Mouse (Mus musculus) embryonic facial prominence, embryonic 10.5 days (tissue): ENCODE measurements at regions not wholly inside any gene's neighbourhood (a gene's known extent, or its start where the extent isn't known, plus 50 kb on each side); places are given as distances from the start of the nearest gene placed in this dataset.

Experiments used
- DNase-seq: peaks from one replicate; pipeline ENCODE4 v3.0.0-alpha.2; 2017; ENCODE audit warnings: low spot score
- H3K27ac ChIP-seq: fragments of 300-500 bp; sonication (generic); replicated peaks from 2 replicates; pipeline ENCODE4 v1.5.1; 2016; ENCODE audit warnings: mild to moderate bottlenecking
- H3K27me3 ChIP-seq: fragments of 300-500 bp; sonication (generic); replicated peaks from 2 replicates; pipeline ENCODE4 v1.6.1; 2016; ENCODE audit warnings: low read depth, mild to moderate bottlenecking; ENCODE audit not compliant: poor library complexity, severe bottlenecking
- H3K36me3 ChIP-seq: fragments of 300-500 bp; sonication (generic); replicated peaks from 2 replicates; pipeline ENCODE4 v1.6.1; 2016; ENCODE audit warnings: mild to moderate bottlenecking, moderate library complexity
- H3K4me1 ChIP-seq: fragments of 300-500 bp; sonication (generic); 2 replicates; pipeline ENCODE4 v1.6.1; 2016
- H3K4me3 ChIP-seq: fragments of 300-500 bp; sonication (generic); 2 replicates; pipeline ENCODE4 v1.5.1; 2016; ENCODE audit warnings: mild to moderate bottlenecking, moderate library complexity
- H3K9me3 ChIP-seq: fragments of 300-500 bp; sonication (generic); 2 replicates; pipeline ENCODE4 v1.6.1; 2016; ENCODE audit warnings: mild to moderate bottlenecking
- WGBS: fragments of 180-500 bp; shearing (Covaris S2); methylation state at CpG from one replicate; pipeline ENCODE4 v1.1.7; 2016; 5-methylcytosine and 5-hydroxymethylcytosine counted together

DNA sequence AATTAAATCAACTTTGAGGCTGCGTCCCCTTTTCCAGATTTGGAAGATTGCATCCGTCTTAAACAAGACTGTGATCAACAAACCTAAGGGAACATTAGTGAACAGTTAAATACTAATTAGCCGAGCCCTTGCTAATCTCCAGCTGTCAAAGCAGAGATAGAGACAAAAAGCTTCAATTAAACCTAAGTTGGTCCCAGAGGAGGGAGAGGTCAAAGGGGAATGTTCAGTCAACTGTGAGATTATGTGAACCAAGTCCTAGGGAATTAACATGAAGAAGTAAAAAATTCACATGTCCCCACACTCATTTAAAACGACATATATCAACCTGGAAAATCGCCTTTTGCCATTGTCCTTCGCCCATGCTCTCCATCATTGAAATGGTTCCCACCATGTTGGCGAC lies 59.7 kb upstream of the Tbx20 start:
- Histone ChIP-seq H3K27me3 (peaks cover 22% of the 10 kb centered on the region), H3K4me3 (no peak overlapping the region)
- WGBS: 41% methylated on average over 7 of the region's 7 CpGs

DNA sequence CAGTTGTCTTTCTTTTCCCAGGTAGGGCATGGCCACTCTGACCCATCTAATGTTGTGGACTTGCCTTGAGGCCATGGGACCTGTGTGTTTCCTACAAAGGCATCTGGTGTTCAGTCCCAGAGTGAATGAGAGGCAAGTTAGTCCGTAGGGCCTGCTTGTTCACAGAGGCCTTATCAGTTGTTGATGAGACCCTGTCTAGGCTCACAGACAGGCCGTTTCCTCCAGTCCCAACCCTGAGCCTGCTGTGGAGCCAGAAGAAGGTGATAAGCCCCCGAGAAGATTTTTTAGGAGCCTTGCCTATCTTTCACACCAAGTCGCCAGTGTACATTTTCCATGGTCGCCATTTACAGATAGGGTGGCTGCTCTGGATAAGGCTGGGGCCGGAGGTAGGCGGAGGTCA lies 74.1 kb upstream of the Tbx20 start:
- H3K36me3 ChIP-seq: no peaks in the 10 kb centered on the region
- no peak overlapping the region for H3K27ac ChIP-seq
- H3K4me3 ChIP-seq: no peak overlapping the region
- DNase-seq: no peak
- no peaks in the 10 kb centered on the region for H3K27me3 ChIP-seq
- H3K9me3 ChIP-seq: no peaks in the 10 kb centered on the region
- no peaks in the 10 kb centered on the region for H3K4me1 ChIP-seq
- 84% methylated on average over 7 of the region's 7 CpGs for WGBS

More for the DNA sequence above, 59.7 kb upstream of the Tbx20 start:
- no peaks in the 10 kb centered on the region for H3K9me3 ChIP-seq
- H3K4me1 ChIP-seq: peaks cover 7% of the 10 kb centered on the region
- no peaks in the 10 kb centered on the region for H3K36me3 ChIP-seq
- H3K27ac ChIP-seq: no peak overlapping the region
- DNase-seq: peak; percentile 15

DNA sequence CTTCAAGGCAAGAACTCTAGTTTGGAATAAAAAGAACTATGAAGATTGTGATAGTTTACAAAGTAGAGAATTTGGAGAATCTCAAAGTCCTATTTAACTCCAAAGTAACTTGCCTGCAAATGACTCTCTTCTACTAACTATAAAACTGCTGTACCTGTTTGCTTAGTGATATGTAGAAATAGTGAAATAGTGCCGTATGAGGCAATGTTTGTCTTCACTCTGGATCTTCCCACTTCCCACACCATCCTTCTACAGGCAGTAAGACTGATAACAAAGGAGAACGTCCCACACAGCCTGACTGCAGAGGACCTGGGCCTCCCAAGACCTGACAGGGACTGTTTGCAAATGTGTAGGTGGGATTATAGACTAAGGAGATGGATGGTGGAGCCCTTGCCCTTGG lies 85.4 kb upstream of the Tbx20 start:
- Histone ChIP-seq H3K36me3 (no peaks in the 10 kb centered on the region), H3K4me3 (no peak overlapping the region), H3K27ac (no peak overlapping the region), H3K27me3 (no peaks in the 10 kb centered on the region), H3K9me3 (no peaks in the 10 kb centered on the region), H3K4me1 (no peaks in the 10 kb centered on the region)
- WGBS: 89% methylated on average over 2 of the region's 2 CpGs
- no peak for DNase-seq

DNA sequence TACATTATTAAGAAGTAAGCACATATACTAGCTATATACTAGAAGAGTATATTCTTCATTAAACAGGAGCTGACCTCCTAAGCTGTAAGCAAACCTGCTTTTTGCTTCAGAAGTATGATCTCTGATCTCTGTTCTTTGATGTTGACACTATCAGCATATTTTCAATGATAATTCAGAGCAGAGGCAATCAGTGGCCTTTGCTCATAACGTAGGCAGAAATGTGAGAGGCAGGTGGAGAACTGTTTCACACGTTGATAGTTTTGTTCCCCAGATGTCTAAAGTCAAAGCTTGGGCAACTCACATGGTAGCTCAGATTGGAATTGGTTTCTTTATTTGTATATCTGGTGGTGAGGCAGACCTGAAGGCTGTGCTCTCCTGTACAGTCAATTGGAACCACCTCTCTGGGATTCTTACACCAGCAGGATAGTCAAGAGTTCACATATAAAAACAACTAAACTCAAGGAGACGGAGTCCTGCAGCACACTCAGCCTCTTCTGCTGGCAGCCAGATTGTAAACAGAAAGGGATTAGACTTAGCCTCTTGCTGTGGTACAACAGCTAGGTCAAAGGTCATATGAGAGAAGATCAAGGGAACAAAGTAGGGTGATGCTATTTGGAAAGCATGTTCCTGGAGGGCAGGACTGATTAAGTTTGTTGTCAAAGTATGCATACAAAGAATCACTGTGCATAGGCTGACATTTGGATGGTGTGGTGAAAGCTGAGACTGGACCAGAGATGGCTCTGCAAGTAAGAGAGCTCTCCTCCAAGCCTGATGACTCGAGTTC lies 92.5 kb upstream of the Tbx20 start:
- Histone ChIP-seq H3K36me3 (no peaks in the 10 kb centered on the region), H3K4me3 (no peak overlapping the region), H3K9me3 (no peaks in the 10 kb centered on the region), H3K4me1 (no peaks in the 10 kb centered on the region), H3K27ac (no peak overlapping the region), H3K27me3 (no peaks in the 10 kb centered on the region)
- 52% methylated on average over 4 of the region's 4 CpGs for WGBS
- DNase-seq: no peak

DNA sequence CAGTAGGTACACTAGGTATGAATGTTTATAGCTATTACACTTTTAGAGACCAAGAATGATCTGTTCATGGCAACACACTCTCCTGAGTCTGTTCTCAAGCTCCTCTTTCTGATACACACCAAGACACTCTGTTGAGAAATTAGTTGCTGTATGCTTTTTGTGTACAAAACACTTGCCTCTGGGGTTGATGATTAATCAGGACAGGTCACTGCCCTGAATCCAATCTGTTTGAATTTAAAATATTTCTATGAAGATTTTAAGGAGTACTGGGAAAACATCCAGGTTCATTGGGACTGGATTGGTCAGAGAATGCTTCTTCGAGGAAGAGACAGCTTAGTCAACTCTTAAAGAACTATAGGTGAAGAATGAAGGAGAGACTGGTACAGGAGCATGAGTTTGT lies 94.6 kb upstream of the Tbx20 start:
- H3K9me3 ChIP-seq: no peaks in the 10 kb centered on the region
- H3K4me3 ChIP-seq: no peak overlapping the region
- no peak overlapping the region for H3K27ac ChIP-seq
- no peaks in the 10 kb centered on the region for H3K27me3 ChIP-seq
- H3K4me1 ChIP-seq: no peaks in the 10 kb centered on the region
- 88% methylated on average over 1 of the region's 1 CpGs for WGBS
- no peaks in the 10 kb centered on the region for H3K36me3 ChIP-seq
- no peak for DNase-seq

DNA sequence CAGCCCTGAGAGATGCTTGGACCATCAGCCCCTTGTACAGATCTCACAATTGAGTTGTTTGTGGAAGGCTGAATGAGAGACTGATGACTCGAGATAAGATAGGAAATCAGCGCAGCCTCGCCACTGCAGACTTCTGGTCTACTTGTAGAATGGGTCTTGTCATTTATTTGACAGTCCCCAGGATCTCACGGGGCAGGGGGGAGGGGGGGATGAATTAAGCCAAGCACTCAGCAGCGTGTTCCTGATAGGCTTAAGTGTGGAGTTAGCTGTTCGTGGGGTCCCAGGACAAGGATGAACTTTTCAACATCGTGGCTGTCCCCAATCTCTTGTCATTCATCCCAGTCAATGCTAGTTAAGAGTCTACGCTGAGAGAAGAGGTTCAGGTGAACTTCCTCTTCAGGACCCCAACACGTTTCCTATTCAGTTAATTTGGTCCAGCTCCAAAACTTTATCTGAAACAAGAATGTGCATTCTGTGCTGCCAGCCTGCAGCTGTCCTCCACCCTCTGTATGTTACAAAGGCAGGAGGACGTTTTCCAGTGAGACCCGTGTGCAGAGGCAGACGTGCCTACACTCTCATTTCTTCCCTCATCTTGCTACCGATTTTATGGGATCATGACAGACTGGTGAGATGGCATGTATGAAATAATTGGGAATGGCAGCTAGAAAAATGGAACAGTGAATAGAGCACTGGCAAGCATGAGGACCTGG lies 100.5 kb upstream of the Tbx20 start:
- 80% methylated on average over 13 of the region's 13 CpGs for WGBS
- Histone ChIP-seq H3K4me1 (peaks cover 10% of the 10 kb centered on the region), H3K27me3 (0 out of 2 replicates have a peak, but pooled peaks cover 6% of the 10 kb centered on the region), H3K27ac (no peak overlapping the region), H3K9me3 (no peaks in the 10 kb centered on the region), H3K36me3 (no peaks in the 10 kb centered on the region), H3K4me3 (no peak overlapping the region)
- no peak for DNase-seq

DNA sequence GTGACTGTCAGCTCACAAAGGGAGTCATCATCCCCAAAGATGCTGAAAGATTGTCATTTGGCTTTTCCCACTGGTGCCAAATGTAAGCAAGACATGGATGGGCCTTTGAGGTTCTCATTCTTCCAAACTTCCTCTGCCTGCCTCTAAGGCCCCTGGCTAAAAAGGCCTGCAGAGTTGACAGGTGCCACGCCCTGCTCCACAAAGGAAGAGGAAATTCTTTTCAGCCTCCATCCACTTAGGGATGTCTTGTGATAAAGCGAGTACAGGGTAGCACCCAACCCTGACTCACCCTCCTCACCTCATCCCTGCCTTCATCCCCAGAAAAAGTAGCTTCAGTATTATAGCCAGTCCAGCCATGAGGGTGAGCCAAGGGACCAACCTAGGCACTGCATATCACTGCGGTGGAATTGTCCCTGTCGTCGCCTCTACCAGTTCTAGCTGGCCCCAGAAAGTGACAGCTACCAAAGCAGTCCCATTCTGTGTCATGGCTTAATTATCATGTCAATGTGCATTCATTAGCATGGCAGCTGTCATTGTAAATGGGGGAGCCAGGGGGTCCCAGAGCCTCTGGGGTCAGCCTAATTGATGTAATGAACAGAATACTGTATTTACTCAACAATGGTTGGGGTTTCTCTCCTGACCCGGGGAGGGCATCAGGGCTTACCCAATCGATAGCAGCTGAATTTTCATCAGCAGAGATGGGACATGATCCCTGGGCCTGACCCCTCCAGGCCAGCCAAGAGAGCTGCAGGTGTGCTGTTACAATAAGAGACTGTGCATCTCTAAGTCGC lies 104.5 kb upstream of the Tbx20 start:
- H3K4me1 ChIP-seq: peaks cover 10% of the 10 kb centered on the region
- no peak for DNase-seq
- no peak overlapping the region for H3K4me3 ChIP-seq
- H3K27me3 ChIP-seq: peaks cover 12% of the 10 kb centered on the region; the same call in 1 of the 2 replicates
- H3K27ac ChIP-seq: no peak overlapping the region
- no peaks in the 10 kb centered on the region for H3K9me3 ChIP-seq
- no peaks in the 10 kb centered on the region for H3K36me3 ChIP-seq
- WGBS: 24% methylated on average over 8 of the region's 8 CpGs

DNA sequence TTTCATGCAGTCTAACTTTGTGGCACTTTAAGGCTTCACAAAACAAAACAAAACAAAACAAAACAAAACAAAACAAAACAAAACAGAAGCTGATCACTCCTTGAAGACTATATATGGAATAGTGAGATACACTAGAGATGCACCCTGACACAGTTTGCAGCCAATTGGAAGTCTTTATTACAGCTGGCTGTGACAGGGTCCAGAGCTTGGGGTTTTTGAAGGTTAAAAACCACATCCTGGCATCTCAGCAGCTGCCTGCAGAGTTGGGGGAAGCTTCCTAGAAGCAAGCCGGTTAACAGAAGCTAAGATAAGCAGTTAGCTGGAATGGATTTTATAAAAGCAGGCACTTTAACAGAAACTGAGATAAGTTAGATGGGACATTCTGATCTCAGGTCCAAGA lies 105.6 kb upstream of the Tbx20 start:
- H3K4me1 ChIP-seq: peaks cover 15% of the 10 kb centered on the region
- H3K36me3 ChIP-seq: no peaks in the 10 kb centered on the region
- WGBS: 79% methylated on average over 1 of the region's 1 CpGs
- H3K4me3 ChIP-seq: no peak overlapping the region
- no peak for DNase-seq
- H3K9me3 ChIP-seq: no peaks in the 10 kb centered on the region
- H3K27ac ChIP-seq: no peak overlapping the region
- peaks cover 12% of the 10 kb centered on the region; the same call in 1 of the 2 replicates for H3K27me3 ChIP-seq

DNA sequence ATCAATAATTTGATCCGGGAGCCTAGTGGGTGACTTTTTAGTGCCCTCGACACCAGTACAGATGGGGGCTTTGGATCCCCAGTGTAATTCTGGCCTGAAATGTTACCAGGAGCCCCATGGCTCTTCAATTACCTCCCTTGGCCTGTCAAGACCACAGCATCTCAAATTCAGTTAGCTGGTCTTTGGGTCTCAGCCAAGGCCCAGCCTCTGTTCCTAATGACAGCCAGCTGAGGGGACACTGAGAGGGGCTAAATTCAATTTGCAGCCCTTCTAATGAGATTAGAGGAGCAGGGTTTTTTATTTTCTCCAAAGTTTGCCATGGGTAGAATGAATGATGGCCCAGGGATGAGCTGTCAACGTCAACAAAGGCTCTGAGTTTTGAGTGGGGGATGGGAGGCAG lies 109.9 kb upstream of the Tbx20 start:
- WGBS: 51% methylated on average over 3 of the region's 3 CpGs

DNA sequence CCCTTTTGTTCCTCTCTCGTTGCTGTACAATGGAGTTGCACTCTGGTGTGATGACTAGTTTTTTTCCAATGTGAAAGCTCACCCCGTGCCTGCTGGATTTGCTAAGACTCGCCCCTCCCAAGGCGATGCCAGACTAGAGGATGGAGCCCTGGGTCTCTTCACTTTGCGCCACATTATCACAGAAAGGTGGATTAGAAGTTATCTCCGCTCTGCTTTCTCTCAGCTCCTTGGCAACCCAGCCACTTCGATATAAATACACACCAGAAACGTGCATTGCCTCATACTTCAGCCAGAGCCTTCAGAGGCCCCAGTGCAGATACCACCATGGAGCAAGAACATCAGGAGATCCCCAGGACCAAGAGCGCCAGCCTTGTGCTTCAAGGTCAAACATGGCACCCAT lies 114.2 kb upstream of the Tbx20 start:
- no peaks in the 10 kb centered on the region for H3K27me3 ChIP-seq
- H3K9me3 ChIP-seq: no peaks in the 10 kb centered on the region
- H3K27ac ChIP-seq: no peak overlapping the region
- 91% methylated on average over 9 of the region's 9 CpGs for WGBS
- H3K4me1 ChIP-seq: peaks cover 5% of the 10 kb centered on the region; the same call in 1 of the 2 replicates
- no peak overlapping the region for H3K4me3 ChIP-seq
- no peak for DNase-seq
- H3K36me3 ChIP-seq: no peaks in the 10 kb centered on the region

More for the DNA sequence above, 109.9 kb upstream of the Tbx20 start:
- H3K27ac ChIP-seq: no peak overlapping the region
- DNase-seq: peak; percentile 18
- no peaks in the 10 kb centered on the region for H3K36me3 ChIP-seq
- no peaks in the 10 kb centered on the region for H3K9me3 ChIP-seq
- H3K4me3 ChIP-seq: no peak overlapping the region
- peaks cover 5% of the 10 kb centered on the region for H3K4me1 ChIP-seq
- peaks cover 6% of the 10 kb centered on the region; the same call in 1 of the 2 replicates for H3K27me3 ChIP-seq

DNA sequence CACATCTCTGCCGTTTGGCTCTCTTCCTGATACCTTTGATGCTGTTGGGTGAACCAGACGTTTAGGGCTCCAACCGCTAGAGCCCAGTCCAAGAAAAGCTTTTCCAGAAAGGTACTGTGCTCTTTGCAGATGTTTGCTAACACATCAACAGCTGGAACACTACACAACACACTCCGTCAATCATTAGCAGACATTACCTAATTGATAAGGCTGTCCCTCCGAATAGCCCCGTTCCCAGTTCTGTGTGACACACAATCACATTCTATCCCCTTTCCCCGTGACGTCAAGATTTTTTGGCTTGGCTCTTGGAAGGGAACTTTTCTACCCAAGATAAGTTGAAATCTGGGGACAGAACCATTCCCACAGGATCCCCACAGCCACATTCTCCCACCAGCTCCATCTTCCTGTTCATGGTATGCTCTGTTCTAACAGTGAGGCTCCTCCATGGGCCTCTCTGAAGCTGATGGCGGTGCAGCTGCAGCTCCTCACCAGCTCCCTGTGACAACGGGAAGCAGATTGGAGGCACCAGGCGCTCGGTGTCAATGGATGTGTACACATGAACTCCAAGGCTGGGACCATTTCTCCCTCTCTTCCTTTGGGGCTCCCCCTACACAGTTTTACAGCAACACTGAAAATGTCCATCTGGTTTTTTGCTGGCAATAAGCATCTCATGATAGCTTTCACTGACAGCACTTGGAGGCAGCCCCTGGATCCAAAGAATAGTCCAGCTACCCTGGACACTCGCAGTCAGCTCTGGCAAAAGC lies 122.6 kb upstream of the Tbx20 start:
- Histone ChIP-seq H3K4me3 (no peak overlapping the region), H3K4me1 (no peaks in the 10 kb centered on the region), H3K27me3 (no peaks in the 10 kb centered on the region), H3K9me3 (no peaks in the 10 kb centered on the region), H3K27ac (no peak overlapping the region), H3K36me3 (no peaks in the 10 kb centered on the region)
- WGBS: 87% methylated on average over 13 of the region's 13 CpGs
- no peak for DNase-seq
